Mouse (Mus musculus) hindlimb bud, embryonic 11.5 days (tissue): ENCODE results near the gene Calhm3.
A peak's percentile ranks its signal among the peaks of the same experiment; 100 is the strongest.
"Not testable (repeated sequence)": the region's sequence is repeated elsewhere in the genome, so short reads cannot be mapped to it uniquely, and the experiment has no call there.

Experiments used
- DNase-seq: peaks from one replicate; pipeline ENCODE4 v3.0.0-alpha.2; 2012; ENCODE audit warnings: low read depth, low spot score; ENCODE audit errors: extremely low spot score

Calhm3 gene

DNA sequence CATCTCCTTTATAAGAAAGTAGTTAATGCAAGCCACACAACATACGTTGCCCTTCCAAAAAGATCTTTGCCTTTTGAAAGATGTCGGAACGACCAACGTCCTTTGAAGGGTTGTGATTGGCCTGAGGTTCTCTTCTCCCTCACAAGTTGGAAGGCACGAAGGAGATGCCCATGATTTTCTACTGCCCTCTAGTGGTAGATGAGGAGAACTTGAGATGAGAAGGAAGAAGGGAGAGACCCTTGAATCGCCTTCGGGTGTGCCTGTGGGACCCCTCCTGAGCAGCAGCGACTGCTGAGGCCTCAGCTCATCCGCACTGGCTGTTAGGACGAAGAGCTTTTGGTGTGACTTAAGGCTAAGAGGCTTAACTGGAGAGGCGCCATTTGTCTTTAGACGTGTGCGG is 10.7 kb upstream of the Calhm3 start:
- DNase-seq: peak; percentile 67

GRCm38 (mm10) chr19:47167617-47168214 is 10.2 kb upstream of the Calhm3 start:
- no peak for DNase-seq

DNA sequence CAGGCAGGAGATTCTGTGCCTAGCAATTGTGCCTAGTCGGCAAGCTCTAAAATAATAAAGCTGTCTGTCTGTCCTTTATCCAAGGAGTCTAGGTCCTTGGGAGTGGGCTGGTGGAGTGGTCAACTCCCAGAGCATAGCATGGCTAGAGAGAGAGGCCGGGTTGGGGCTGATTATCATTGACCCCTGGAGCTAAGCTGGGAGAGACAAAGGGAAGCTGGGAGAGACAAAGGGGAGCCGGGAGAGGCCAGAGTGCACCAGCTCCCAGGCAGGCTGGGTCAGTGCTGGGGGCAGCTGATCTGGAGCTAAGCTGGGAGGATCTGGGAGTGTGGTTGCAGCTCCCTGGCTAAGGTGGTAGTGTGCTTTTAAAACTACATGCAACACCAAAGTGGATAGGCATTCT is 9.2 kb upstream of the Calhm3 start:
- no peak for DNase-seq

GRCm38 (mm10) chr19:47163176-47163744 is 5.7 kb upstream of the Calhm3 start:
- no peak for DNase-seq

GRCm38 (mm10) chr19:47161669-47162068 is 4.1 kb upstream of the Calhm3 start:
- no peak for DNase-seq

GRCm38 (mm10) chr19:47153767-47154166 is 3.8 kb downstream of the Calhm3 start:
- no peak for DNase-seq

DNA sequence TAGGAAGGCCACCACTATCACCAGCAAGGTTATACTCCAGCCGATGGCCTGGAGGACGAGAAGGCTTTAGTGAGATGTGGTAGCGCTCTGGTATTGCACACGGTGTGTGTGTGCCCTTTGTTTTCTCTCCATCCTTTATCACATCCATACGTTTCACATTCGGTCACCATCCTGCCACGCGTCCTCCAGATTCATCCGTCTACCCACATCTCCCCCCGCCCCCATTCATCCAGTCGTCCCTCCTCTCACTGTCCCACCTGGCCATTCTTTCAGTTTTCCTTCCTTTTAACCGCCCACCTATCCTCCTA is 5.5 kb downstream of the Calhm3 start:
- DNase-seq: no peak

DNA sequence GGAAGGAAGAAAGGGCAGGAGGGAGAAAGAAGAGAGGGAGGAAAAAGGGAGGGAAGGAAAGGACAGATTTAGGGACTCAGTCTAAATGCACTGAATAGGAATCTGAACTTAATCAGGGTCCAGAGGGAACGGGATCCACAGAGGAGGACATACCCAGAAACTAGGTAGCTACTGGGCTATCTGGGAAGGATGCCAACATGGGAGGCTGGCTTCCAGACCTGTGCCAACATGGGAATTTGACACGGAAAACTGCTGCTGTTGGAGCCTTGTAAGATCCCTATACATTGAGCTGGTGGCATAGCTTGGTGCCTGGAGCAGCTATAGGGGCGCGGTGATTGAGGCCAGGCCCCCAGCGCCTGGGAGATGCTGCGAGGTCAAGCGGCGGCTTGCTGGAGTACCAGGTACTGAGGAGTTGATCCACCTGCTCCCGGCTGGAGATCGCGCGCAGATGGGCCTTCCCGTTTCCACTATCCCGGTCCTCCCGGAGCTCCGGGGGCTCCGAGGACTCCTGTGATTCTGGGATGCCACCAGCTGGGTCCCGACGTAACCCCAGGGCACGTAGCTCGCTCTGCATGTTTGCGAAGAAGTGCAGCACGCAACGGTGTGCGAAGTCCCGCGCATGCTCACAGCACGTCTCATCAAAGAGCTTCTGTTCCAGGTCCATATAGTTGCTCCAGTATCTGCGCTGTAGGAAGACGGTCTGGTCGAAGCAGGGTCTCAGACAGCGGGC is 6.1 kb downstream of the Calhm3 start:
- no peak for DNase-seq

DNA sequence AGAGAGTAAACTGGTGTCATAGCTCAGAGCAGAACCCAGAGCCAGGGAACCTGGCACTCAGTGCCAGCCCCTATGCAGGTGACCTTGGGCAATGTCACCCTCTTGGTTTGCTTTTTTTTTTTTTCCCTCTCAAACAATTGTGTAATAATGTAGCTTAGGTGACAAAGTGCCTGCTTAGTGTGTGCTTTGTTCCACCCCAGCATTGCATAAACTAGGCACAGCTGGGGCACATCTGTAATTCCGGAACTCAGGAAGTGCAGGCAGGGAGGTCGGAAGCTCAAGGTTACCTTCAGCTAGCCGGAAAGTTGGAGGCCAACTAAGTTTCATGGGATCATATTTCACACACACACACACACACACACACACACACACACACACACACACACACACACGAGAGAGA is 7.7 kb downstream of the Calhm3 start:
- DNase-seq: peak; percentile 31

GRCm38 (mm10) chr19:47148267-47148847 is 9.2 kb downstream of the Calhm3 start:
- DNase-seq: no peak

- DNase-seq: no peak
Observed at GRCm38 (mm10) chr19:47144154-47144553, 13.4 kb downstream of the Calhm3 start, which contains the start of gene Calhm1. Gene Calhm1 (minus strand): TSS chr19:47144254.

GRCm38 (mm10) chr19:47142438-47142837 is 15.1 kb downstream of the Calhm3 start:
- DNase-seq: no peak

- not testable (repeated sequence) for DNase-seq
Observed at GRCm38 (mm10) chr19:47139611-47140010, 18.0 kb downstream of the Calhm3 start.

GRCm38 (mm10) chr19:47137771-47138421 is 19.7 kb downstream of the Calhm3 start, which contains the start of gene Calhm2:
Gene Calhm2 (minus strand): TSS chr19:47138294.
- DNase-seq: no peak

GRCm38 (mm10) chr19:47137051-47137581 is 20.4 kb downstream of the Calhm3 start:
- no peak for DNase-seq

DNA sequence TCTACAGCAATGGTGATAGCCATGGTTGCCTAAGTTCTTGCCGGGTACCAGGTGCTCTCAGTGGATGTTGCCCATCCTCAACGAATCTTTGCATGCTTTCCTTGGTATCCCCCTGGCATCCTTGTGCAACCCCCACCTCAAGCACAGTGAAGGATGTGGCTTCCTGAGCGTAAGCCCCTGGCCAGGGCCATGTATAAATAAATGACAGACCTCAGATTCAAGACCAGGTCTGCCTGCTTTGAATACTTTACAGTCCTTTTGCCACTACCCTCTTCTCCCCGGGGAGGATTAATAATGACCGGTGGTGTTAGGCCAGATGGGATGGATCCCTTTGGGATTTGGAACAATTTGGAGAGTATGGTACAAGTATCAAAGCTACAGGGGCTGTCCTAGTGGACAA is 21.4 kb downstream of the Calhm3 start:
- no peak for DNase-seq

GRCm38 (mm10) chr19:47135568-47135967 is 22.0 kb downstream of the Calhm3 start:
- DNase-seq: no peak

DNA sequence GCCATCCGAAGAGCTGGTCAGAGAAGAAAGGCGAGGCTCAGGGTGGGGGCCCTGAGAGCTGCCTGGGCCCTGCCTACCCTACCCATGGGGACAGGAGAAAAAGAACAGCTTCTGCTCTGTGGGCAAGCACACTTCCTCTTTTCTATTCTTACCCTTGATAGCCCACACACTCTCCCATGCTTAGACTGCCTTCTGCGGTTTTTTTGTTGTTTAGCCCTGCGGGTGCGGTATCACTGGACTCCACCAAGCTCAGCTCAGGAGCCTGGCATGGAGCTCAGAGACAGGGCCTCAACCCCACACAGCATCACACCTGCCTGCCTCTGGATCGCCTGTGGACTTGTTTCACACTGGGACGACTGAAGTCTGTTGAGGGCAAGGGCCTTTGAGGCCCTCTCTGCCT is 24.4 kb downstream of the Calhm3 start:
- no peak for DNase-seq

- DNase-seq: no peak
Observed at GRCm38 (mm10) chr19:47130551-47131125, 26.9 kb downstream of the Calhm3 start.

DNA sequence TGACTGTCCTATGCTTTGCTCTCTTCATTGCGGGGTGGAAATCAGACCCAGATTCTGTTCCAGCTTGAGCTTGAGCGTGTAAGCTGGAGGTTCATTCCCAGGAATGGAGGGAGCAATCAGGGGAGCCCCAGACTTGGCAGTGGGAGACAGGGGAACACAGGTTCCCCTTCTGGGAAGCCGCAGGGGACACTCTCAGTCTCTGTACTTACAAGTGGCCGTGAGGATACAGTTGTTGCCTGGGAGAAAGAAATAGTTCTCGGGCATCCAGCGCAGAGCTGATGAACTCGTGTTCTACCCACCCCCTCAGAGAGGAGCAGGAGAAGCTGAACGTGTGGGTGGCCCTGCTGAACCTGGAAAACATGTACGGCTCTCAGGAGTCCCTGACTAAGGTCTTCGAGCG is 28.7 kb downstream of the Calhm3 start:
- DNase-seq: no peak

DNA sequence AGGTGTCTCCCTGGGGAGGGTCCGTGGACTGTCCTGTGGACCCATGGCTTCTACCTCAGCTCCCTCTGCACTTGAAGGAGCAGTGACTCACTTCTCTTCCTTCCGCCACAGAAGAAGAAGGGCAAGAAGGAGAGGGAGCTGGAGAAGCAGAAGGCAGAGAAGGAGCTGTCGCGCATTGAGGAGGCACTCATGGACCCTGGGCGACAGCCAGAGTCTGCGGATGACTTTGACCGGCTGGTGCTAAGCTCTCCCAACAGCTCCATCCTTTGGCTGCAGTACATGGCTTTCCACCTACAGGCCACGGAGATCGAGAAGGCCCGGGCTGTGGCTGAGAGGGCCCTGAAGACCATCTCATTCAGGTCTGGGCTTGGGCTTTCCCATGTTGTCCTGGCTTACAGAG is 29.4 kb downstream of the Calhm3 start:
- DNase-seq: no peak
